Mouse (Mus musculus) B cell, adult 2 months (primary cell): ENCODE measurements around the gene Palld.

ENCODE experiments used
- DNase-seq, 2 experiments: peaks; one replicate each; pipeline ENCODE4 v3.0.0; 2022

The Palld gene

DNA sequence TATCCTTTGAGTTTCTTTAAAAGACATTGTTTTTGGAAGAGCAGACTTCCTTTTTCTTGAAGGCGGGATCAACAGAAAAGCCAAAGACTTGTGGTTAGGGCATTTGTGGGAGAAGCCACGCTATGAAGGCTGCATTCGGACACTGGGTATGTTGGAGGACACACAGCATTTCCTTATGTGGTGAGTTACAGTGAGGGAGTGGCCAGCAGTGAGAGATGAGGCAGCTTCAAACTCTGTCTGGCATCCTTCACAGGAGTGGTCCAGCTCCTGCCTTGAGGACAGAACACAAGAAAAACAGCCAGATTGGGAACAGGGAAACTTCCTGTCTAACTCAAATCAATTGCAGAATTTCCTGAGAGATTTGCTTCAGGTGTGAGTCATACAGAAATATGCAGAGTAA is 281.2 kb downstream of the Palld start:
- no peak for DNase-seq

DNA sequence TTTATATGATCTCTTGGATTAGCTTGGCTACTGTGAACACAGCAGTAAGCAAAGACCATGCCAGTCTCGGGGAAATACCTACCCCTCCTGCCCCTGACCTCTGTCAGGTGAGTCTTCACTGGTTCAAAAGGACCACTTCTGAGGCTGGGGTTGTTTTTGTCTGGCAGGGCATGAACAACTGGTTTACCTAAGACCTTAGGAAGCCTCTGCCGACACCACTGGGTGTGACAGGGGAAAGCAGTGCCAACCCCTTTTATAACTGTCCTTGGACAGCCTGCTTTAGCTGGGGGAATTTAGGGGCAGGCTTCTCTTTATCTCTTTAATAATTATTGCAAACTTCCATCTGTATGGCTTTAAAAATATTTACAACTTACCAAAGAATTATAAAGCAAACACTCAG is 284.8 kb downstream of the Palld start:
- DNase-seq: no peak

DNA sequence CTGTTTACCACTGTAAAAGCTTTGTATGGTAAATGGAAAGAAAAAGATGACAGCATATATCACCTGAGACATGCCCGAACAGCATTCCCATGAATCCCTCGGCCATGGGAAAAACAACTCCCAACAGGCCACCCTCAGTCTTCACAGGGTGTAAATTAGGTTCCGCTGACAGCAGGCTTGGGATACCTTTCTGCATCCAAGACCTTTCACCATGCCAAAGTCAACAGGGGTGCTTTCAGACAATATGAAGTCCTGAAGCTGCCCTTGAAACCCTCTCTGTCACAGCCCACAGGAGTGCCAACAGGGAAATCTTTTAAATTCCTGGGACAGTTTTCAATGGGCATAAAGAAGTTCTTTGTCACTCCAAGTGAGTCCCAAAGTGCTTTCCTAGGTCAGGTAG is 285.4 kb downstream of the Palld start:
- no peak for DNase-seq

DNA sequence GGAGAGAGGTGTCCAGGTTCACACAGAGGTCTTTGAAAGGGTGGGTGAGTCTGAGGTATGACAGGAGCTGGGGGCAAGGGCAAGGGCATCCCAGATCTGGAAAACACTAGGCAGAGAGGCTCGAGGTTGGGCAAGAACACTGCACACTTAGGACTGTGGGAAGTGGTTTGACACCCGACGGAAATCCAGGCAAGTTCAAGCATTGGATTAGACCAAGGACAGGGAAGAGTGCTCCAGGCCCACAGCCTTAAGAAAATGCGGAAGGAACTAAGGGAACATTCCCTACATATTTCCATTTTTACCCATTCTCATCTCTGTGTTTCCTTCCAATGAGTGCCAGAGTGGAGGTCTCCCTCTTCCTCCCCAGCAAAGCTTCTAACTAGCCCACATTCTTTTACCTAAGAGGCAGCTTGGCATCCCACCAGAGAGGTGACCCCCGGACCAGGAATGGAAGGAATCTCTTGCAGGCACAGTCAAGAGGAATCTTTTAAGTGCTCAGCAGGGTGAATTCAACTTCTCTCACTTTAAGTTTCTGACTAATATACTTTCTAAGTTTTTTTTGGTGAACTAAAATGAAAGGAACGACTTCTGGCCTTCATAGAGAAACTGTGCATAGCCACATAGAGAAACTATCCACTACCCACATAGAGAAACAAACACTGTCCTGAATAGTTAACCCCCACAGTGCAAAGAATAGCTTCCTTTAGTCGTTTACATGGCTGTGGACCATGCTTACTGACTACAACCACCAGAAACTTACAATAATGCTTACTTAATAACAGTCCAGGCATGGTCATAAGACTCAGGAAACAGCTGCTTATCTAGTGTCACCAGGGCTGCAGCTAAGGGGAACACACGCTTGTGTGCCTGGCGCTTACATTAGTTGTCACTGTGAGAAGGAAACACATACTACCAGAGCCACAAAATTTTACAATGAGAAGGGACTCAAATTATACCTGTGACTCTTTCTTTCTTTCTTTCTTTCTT is 286.5 kb downstream of the Palld start:
- DNase-seq: no peak

DNA sequence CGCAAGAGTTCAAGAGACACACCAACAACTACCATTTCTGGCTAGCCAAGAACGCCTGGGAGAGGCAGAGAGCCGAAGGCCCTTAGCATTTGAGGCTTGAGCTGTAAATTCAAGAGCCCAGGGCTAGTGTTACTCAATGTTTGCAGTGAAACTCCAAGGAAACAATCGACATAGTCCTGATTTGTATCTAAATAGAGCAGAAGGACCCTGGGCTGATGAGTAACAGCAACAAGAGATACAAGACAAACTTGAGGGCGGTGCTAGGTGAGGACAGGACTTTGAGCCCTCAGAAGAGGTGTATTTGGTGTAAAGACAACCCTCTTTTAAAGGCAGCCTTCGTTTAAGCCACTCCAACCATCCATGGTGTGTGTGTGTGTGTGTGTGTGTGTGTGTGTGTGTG is 290.7 kb downstream of the Palld start:
- no peak for DNase-seq

DNA sequence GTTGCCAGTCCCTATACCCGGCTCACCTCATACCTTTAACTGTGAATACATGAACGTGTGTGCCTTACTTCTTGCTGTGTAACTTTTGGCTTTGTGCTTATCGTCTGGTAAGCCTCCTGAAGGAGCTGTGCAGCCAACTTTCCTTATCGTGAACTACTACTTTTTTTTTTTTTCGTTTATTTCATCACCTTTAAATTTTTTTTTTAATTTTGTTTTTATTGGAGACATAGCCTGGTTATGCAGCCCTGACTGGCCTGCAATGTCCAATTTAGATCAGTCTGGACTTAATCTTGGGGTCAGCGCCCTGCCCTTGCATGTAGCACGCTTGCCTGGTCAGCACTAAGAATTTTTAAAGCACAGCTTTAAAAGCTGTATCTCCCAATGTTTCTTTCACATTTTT is 291.4 kb downstream of the Palld start:
- DNase-seq: no peak

DNA sequence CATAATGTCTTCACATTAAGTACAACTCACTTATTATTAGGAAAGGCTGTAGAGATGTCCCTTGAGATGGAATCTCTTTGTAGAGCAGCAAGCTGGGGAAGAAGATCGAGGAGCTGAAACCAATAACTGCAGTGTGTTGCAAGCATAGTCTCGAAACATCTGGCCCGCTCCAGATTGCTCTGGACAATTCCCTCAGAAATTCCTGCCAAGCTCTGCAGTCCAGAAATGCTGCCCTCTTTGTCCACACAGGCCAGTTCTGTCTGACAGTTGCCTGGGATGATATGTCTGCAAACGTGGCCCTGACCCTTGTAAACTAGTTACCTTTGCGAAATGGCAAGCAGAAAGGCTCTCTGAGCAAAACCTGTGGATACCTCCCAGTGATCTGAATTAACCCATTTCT is 291.9 kb downstream of the Palld start:
- no peak for DNase-seq

DNA sequence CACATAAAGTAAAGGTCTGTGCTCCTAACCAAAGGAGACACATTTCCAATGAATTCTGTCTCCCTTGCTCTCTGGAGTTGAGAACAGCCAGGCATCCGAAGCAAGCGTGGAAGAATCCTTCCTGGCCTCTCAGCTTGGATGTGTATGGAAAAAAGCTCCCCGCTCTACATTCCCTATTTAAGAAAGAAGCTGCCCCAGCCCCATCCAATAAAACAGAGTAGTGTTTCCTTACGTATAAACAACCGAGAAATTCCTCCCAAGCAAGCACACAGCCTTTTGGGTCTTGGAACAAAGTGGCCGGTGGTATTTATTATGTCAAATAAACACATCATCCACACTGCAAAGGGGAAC is 295.1 kb downstream of the Palld start:
- no peak for DNase-seq

DNA sequence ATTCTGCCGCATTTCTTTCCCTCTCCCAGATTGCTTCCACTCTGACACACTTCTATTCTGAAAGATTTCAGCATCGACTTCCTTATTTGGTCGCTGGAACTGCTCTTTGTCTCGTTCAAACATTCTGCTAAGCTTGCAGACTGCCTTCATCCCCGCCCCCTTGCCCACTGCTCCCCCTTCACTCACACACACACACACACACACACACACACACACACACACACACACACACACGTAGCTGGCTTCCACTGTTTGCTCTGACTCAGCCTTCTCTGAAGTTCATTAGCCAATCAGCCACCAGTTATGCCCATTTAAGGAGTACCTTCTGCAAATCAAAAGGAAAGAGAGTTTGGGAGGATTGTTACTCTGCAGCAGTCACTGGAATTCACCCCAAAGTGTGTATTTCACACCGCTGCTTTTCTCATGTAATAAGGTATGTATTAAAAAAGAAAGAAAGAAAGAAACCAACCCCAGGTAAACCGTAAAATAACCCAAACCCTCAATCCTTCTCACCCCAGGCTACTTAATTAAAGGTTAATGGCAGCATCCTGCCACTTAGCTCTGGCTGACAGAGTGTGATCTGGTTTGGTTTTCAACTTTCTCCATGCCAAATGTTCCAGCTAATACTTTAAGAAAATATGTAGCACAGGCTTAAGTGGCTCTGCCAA is 295.6 kb downstream of the Palld start:
- no peak for DNase-seq

DNA sequence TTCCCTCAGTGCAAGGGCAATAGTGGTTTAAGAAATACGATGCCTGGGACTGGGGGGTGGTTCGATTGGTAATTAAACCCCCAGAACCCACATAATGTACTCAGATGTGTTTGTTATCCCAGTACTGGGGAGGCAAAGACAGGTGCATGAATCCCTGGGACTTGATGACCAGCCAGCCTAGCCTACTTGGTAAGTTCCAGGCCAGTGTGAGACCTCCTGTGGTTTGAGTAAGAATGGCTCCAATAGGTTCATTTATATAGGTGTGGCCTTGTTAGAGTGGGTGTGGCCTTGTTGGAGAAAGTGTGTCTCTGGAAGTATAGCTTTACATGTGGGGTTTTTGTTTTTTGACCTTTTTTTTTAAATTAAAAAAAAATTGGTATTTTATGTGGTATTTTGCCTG is 297.6 kb downstream of the Palld start:
- DNase-seq: no peak

DNA sequence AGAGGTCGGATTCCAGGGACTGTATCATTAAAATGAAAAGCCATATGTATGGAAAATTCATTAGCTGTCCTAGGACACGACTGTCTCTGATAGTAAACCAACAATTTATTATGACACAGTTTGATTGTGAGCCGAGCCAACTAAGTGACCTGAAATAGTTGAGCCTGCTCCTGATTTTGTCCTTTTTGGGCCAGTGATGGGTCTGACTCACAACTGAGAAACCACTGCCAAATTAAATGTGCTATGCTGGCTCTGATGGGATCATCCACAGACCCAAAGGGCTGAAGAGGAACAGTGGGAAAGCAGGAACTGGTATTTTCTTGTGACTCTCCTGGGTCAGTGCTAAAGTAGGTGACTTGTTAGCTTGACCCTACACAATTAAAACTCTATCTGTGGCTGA is 305.6 kb downstream of the Palld start:
- no peak for DNase-seq

DNA sequence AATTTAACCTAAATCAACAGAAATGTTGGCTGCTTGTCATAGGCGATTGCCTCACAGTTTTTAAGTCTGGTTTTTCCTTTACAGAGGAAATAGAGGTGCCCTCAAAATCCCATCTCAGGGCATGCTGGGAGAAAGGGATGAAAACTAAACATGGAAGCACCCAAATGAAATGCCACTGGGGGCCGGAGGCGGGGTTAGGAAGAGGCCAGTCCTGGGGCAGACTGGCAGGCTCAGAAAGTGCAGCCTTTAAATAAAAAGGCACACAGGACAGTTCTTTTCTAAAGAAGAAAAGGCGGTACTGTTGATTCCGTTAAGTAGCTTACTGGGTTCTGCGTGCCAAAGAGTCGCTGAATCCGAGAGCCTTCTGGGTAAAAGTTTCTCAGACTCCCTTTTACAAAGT is 311.0 kb downstream of the Palld start:
- DNase-seq: no peak

DNA sequence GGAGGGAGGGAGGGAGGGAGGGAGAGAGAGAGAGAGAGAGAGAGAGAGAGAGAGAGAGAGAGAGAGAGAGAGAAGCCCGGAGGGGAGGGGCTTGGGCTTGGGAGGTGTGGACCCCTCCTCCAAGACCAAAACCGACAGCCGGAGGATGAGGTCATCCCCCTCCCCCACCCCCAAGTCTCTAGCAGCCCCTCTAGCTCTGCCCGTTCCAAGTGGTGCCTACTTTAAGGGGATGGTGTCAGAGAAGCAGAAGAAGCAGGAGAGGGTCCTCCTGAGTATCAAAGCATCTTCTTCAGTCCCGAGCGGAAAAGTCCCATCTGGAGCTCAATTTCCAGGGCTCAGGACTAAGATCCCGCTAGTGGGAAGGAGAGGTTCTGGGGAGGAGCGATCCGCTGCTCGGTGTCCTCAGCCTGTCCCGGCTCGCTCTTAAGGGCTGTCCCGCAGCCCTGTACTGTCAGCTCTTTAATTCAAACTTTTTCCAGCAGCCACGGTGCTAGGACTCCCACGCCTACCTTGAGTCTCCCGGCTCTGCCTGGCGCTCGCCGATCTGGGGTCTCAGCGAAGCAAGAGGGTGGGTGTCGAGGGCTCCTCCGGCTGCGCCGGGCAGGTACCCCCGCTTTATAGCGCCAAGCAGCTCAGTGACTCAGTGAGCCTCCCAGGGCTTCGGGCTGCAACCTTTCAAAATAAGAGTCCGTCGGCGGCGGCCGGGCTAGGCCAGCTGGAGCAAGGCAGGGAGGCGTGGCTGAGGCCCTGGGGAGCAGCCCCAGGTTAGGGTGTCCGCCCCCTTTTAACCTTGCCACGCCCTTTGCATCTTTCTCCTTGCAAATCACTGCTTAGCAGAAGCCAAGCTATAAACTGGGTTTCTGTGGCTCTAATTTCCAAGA is 311.7 kb downstream of the Palld start:
- peak; percentile 27 to 31 for DNase-seq

DNA sequence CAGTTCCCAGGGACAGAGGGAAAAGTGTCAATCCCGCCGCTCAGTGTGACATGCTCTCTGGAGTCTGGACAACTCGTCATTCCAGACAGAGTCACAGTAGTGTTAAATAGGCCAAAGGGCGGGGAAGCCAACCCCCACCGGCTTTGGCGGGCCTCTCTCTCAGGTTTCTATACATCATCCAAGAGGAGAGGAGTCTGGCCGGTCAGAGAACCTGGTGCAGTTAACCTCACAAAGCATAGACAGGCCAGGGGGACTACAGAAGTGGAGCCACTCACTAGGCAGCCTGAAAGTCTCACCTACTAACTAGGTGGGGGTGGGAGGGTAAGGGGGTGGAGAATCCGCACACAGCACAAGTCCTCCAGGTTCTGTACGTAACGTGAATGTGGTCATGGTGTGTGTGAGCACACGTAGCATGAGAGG is 312.5 kb downstream of the Palld start:
- DNase-seq: no peak

DNA sequence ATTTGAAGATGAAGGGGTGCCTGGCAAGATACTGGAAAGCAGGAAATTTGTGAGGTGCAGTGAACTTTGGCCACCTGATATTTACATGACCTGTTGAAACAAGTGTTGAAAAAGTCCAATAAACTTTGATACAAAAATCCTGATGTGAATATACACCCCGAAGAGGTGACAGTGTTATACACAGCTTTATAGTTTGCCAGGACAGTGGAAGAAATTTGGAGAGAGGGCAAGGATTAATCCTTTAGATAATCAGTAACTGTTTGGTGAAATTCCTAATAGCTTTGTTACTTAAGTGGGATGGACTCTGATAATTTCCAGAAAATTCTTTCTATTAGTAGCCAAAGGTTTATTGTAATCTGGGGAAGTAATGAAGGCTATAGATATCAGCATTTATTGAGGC is 314.2 kb downstream of the Palld start:
- DNase-seq: no peak

DNA sequence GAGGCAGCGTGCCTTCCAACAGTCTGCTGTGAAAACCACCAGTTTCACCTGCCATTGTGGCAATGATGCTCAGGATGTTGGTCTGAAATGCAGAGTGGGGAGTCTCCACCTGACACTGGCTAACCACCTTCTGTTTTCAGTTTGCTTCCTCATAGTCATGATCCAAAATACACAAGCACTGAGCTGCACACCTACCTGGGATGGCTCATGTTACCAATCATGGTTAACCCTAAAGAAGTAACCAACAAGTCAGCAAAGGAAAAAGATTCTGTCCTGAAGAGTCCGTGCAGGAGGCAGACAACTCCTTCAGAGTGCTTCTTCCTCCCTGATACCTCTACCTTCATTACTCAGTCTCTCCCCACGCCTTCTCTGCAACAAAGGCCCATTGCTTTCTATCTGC is 314.8 kb downstream of the Palld start:
- no peak for DNase-seq

DNA sequence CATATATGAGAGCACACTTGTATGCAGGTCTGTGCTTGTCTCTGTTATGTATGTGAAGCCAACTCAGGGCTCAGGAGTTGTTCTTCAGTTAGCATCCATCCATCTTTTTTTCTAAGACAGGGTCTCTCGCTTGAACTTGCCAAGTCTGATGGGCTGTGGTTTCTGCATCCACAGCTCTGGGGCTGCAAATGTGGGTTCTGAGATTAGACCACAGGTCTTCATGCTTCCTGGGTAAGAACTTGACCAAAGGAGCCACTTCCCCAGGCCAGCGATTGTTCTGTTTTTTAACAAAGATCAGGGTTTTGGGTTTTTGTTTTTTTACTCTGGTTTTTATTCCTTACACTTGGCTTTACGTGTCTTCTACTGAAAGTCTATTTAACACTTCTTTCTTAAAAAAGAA is 316.0 kb downstream of the Palld start:
- DNase-seq: no peak

DNA sequence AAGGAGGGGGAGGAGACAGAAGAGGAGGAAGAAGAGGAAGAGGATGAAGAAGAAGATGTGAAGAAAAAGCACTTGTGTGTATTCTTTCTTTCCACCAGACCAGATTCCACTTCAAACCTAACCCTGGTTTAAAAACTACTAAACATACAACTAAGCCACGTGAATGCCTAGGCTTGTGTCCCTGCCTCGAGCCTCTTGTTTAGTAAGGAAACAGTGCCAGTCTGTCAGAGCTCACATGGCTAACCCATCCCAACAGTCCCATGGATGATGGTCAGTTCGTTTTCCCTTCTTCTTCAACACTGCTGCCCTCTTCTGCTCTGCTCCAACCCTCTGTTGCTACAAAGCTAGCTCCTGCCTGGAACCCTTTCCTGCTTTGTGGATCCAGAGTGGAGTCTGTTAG is 316.7 kb downstream of the Palld start:
- DNase-seq: no peak

DNA sequence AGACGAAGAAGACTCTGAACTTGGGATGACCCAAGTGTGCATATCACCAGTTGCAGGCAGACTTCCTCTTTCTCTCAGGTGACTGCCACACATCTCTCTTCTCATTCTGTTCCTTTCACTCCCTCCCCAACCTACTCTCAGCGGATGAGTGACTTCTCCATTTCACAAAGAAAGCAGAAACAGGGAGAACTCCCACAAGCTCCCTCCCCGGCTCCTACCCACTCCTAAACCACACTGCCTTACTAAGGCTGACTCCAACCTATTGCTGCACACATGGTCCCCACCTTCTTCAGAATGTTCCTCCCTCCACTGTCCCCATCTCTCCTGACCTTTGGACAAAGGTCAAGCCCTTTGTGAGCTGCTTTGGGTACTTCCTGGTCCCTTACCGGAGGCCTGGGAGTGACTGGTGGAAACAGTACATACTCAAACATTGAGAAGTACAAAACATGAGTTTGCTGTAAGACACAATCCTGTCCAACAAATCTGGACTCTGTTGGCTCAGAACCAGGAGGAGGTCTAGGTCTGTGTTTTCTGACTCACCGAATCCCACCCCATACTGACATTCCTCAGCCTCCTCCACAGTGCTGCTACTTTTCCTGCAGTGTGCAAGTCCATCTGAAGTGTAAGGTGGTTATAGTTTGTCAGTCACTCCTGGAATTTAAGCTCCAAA is 317.6 kb downstream of the Palld start:
- DNase-seq: no peak

DNA sequence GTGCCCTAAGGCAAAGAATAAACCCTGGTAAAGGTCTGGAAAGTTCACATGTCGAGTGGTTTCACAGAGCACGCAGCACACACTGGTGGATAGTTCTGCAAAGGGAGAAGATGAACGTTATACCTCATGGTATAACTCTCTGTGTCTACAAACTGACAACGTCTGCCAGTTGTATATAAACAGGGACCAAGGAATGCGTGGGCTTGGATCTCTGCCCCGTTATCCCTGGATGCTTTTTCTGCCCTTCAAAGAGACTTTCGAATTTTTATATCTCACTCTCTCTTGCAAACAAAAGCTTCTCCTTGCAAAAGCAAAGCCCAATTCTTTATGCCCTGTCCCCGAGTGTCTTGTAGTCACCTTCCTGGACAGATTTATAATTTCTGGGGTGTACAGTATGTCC is 319.9 kb downstream of the Palld start:
- DNase-seq: no peak

DNA sequence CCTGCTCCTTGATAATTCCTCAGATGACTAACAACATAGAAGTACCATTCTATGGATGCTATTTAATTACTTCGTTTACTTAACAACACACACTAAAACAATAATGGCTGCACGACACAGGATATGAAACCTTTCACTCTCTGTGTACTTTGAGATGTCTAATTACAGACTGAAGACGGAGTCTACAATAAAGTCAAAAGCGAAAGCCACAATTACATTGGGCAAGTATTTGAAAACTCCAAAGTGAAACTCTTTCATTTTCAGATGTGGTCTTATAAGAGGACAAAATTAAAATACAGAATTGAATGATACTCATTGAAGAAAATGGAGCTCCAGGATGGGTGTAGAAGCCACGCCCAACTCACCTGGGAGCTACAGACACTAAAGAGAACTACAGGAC is 321.2 kb downstream of the Palld start:
- DNase-seq: no peak

DNA sequence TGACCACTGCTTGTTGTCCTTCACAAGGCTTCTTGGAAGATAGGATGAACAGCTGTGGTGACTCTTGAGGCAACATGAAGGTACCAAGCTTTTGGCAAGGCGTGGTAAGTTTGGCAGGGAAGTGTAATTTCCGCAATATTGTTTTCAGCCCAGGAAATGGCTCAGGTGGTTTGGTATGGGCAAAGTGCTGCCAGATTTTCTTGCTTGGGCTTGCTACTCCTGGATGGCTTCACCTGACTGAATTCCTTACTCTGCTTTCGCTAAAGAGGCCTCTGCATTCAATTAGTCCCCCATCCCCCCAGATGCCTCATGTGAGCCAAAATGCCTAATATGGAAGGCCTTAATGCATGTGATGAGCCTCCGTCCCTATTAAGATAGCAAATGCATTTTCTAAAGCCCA is 322.7 kb downstream of the Palld start:
- DNase-seq: no peak

DNA sequence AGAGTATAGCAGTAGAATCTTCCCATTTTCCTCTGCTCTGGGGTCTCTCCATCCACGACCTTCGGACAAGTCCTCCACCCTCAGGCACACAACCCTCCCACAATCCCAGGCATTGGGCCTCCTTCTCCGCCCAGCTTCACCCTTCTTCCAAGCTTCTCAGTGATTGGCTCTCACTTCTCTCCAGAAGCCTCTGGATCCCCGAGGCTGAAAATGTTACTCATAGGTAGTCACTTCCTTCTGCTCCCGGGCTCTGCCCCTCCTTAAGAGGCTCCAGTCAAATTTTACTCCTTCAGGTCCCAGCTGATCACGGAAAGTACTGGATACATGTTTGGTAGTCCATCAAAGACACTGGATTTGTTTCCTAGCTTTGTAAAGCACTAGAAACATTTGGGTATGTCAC is 323.7 kb downstream of the Palld start:
- DNase-seq: no peak
